Comparison of ENCODE assay signal across 8 mouse cellular contexts in genomic region chr14:60484996-60485888, GRCm38 (mm10).
DNase-seq lines count a peak whose midpoint lies in the region; ATAC-seq and TF ChIP-seq lines count a peak whose summit lies in the region.

No protein-coding gene starts in this region.

- H3K36me3 ChIP-seq in forebrain, embryonic 15.5 days: no peaks in the 10 kb centered on the region

- peaks cover 22% of the 10 kb centered on the region for H3K4me1 ChIP-seq in forebrain, embryonic 15.5 days

- H3K4me3 ChIP-seq in forebrain, embryonic 15.5 days: peak overlapping the region; percentile 42

- under 1% methylated on average over 38 of the region's 38 CpGs for WGBS in forebrain, embryonic 15.5 days

- H3K9me3 ChIP-seq in forebrain, embryonic 15.5 days: no peaks in the 10 kb centered on the region

- DNase-seq in Patski (ENCODE audit: low read depth, low spot score) (no peak), MN1 (ENCODE audit: low spot score) (no peak)
- DNase-seq in c-Kit-positive CD71-negative TER-119-negative erythroid progenitor cells, embryonic 14.5 days (ENCODE audit: low read depth): peak; percentile 23
- peak; percentile 64 for DNase-seq in hindlimb bud, embryonic 11.5 days (ENCODE audit: extremely low spot score, low read depth, low spot score)
- peak; percentile 27 to 39 for DNase-seq in left cerebral cortex, adult 8-10 months (ENCODE audit: low spot score in 2 of 2)
- peak; percentile 43 to 49 for DNase-seq in lung, postnatal 4 days
- peak; percentile 39 for DNase-seq in right cerebral cortex, adult 18-20 months

- POLR2A ChIA-PET in Patski (lab: Charles Lee): no interaction called here

- peaks cover 59% of the 10 kb centered on the region for H3K27me3 ChIP-seq in Patski
- no peaks in the 10 kb centered on the region for H3K27me3 ChIP-seq in forebrain, embryonic 15.5 days

- in situ Hi-C loops in Patski (cut with MboI; ENCODE audit: low pct_unique_long_range_greater_than_20kb): no loop called here

- CTCF ChIA-PET in Patski (lab: Charles Lee): no interaction called here

- no peak for TF ChIP-seq CTCF in Patski (IDR thresholded peaks at IDR 0.05)

- peak overlapping the region; percentile 86 for H3K4me2 ChIP-seq in forebrain, embryonic 15.5 days (replicated peaks)

- H3K27ac ChIP-seq in forebrain, embryonic 15.5 days (replicated peaks): no peak overlapping the region

- peak overlapping the region; percentile 12 for H3K9ac ChIP-seq in forebrain, embryonic 15.5 days (replicated peaks)

- peak; percentile 44 for ATAC-seq in Patski
- peak; percentile 93 for ATAC-seq in forebrain, embryonic 15.5 days (replicated peaks)

Comparison
In these comparisons a context has a peak if more than half of its experiments do, and no peak if none do; other contexts are left out.
1. DNase-seq: peak in c-Kit-positive CD71-negative TER-119-negative erythroid progenitor cells, embryonic 14.5 days (single experiment), hindlimb bud, embryonic 11.5 days (single experiment), left cerebral cortex, adult 8-10 months (2 of 2), lung, postnatal 4 days (2 of 2) and right cerebral cortex, adult 18-20 months (single experiment); none in Patski (single experiment) and MN1 (single experiment).